Mouse (Mus musculus) heart, embryonic 13.5 days (tissue): ENCODE data around the gene Gcn1l1. TPM values are rescaled to one million over a fixed set of nuclear protein-coding genes. Genes with fewer than 3 reads are reported as not detected.
"Not testable (repeated sequence)": the region's sequence is repeated elsewhere in the genome, so short reads cannot be mapped to it uniquely, and the experiment has no call there.

Experiments
- ATAC-seq: fragments of 200-750 bp; cut with Nextera tagmentation; 2 replicates; pipeline ENCODE4 v1.8.0; 2017; ENCODE audit warnings: moderate TSS enrichment; ENCODE audit not compliant: insufficient number of reproducible peaks, low FRiP score, low TSS enrichment; ENCODE audit errors: extremely low read depth
- H3K27ac ChIP-seq: fragments of 300-500 bp; sonication (generic); replicated peaks from 2 replicates; pipeline ENCODE4 v1.5.1; 2015; ENCODE audit warnings: moderate library complexity, mild to moderate bottlenecking, inconsistent platforms
- H3K27me3 ChIP-seq: fragments of 300-500 bp; sonication (generic); replicated peaks from 2 replicates; pipeline ENCODE4 v1.6.1; 2015; ENCODE audit warnings: mild to moderate bottlenecking, inconsistent platforms
- H3K36me3 ChIP-seq: fragments of 300-500 bp; sonication (generic); 2 replicates; pipeline ENCODE4 v1.6.1; 2015; ENCODE audit warnings: mild to moderate bottlenecking, inconsistent platforms
- H3K4me1 ChIP-seq: fragments of 300-500 bp; sonication (generic); 2 replicates; pipeline ENCODE4 v1.6.1; 2015; ENCODE audit warnings: inconsistent platforms
- H3K4me2 ChIP-seq: fragments of 300-500 bp; sonication (generic); 2 replicates; pipeline ENCODE4 v1.6.1; 2015; ENCODE audit warnings: inconsistent platforms, mild to moderate bottlenecking, moderate library complexity
- H3K4me3 ChIP-seq: fragments of 300-500 bp; sonication (generic); 2 replicates; pipeline ENCODE4 v1.5.1; 2015; ENCODE audit warnings: moderate library complexity, mild to moderate bottlenecking, inconsistent platforms
- H3K9ac ChIP-seq: fragments of 300-500 bp; sonication (generic); 2 replicates; pipeline ENCODE4 v1.6.1; 2015; ENCODE audit warnings: inconsistent platforms, mild to moderate bottlenecking, moderate library complexity
- H3K9me3 ChIP-seq: fragments of 300-500 bp; sonication (generic); 2 replicates; pipeline ENCODE4 v1.6.1; 2016; ENCODE audit warnings: inconsistent platforms
- WGBS: fragments of 180-500 bp; shearing (Covaris S2); methylation state at CpG from one replicate; pipeline ENCODE4 v1.1.7; 2015; ENCODE audit warnings: mixed read lengths; 5-methylcytosine and 5-hydroxymethylcytosine counted together
- polyA plus RNA-seq: library from polyadenylated mRNA; unstranded; fragments of >200 nt; fragmentation: Nextera tagmentation; extraction: Ambion mirVana; gene quantifications from 2 replicates; pipeline ENCODE4 v1.2.1, GENCODE M21; 2015

Gene Gcn1l1
- polyA plus RNA-seq, 1 experiment from 2014 or later, result 26.7 TPM

GRCm38 (mm10) chr5:115563771-115564585, 1.1 kb upstream of the Gcn1l1 start:
- ATAC-seq, result no peak
- Histone ChIP-seq H3K9ac (peak overlapping the region; percentile 98), H3K9me3 (no peaks in the 10 kb centered on the region), H3K27me3 (no peaks in the 10 kb centered on the region), H3K4me3 (peak overlapping the region; percentile 98), H3K36me3 (peaks cover 40% of the 10 kb centered on the region), H3K27ac (peak overlapping the region; percentile 73; the same call in 1 of the 2 replicates), H3K4me1 (peaks cover 70% of the 10 kb centered on the region), H3K4me2 (peak overlapping the region; percentile 84)
- 46% methylated on average over 5 of the region's 5 CpGs for WGBS

DNA sequence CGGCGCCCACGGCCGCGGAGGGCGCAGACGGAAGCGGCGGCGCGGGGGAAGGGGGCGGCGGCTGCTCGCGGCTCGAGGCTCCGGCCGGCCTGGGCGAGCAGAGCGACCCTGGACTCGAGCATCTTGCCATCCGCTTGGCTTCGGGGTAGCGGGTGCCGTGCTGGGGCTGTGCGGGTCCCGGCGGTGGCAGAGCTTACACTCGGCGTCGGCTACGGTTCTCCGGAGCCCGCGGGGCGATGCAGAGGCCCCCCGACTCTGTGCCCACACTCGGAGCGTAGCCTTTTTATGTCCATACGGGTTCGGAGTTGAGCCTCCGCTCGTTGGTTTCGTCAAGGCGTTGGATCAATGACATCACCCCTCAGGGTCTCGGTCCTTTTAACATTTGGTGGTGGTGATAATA, 349 bp downstream of the Gcn1l1 start:
- Histone ChIP-seq H3K36me3 (peaks cover 39% of the 10 kb centered on the region), H3K4me1 (peaks cover 74% of the 10 kb centered on the region), H3K4me3 (peak overlapping the region; percentile 98), H3K9ac (peak overlapping the region; percentile 98), H3K27me3 (no peaks in the 10 kb centered on the region), H3K4me2 (peak overlapping the region; percentile 84), H3K9me3 (no peaks in the 10 kb centered on the region), H3K27ac (peak overlapping the region; percentile 73)
- no peak for ATAC-seq
- under 1% methylated on average over 33 of the region's 46 CpGs for WGBS

GRCm38 (mm10) chr5:115568681-115569080, 3.6 kb downstream of the Gcn1l1 start:
- no peaks in the 10 kb centered on the region for H3K27me3 ChIP-seq

GRCm38 (mm10) chr5:115569308-115569707, 4.3 kb downstream of the Gcn1l1 start:
- Histone ChIP-seq H3K4me2 (no peak overlapping the region), H3K4me3 (no peak overlapping the region), H3K9ac (no peak overlapping the region), H3K9me3 (no peaks in the 10 kb centered on the region), H3K4me1 (peaks cover 71% of the 10 kb centered on the region), H3K36me3 (peaks cover 35% of the 10 kb centered on the region), H3K27me3 (no peaks in the 10 kb centered on the region), H3K27ac (peak overlapping the region; percentile 16)
- WGBS, result 62% methylated on average over 11 of the region's 11 CpGs
- ATAC-seq, result no peak

More at GRCm38 (mm10) chr5:115568681-115569080, 3.6 kb downstream of the Gcn1l1 start:
- H3K4me2 ChIP-seq, result no peak overlapping the region
- H3K27ac ChIP-seq, result peak overlapping the region; percentile 39
- H3K9ac ChIP-seq, result peak overlapping the region; percentile 40; the same call in 1 of the 2 replicates
- no peak for ATAC-seq
- H3K4me1 ChIP-seq, result peaks cover 71% of the 10 kb centered on the region
- WGBS, result 57% methylated on average over 10 of the region's 10 CpGs
- no peak overlapping the region for H3K4me3 ChIP-seq
- no peaks in the 10 kb centered on the region for H3K9me3 ChIP-seq
- H3K36me3 ChIP-seq, result peaks cover 35% of the 10 kb centered on the region

- no peak overlapping the region for H3K9ac ChIP-seq
- H3K4me1 ChIP-seq, result peaks cover 70% of the 10 kb centered on the region
- ATAC-seq, result no peak
- WGBS, result 90% methylated on average over 4 of the region's 4 CpGs
- H3K4me3 ChIP-seq, result no peak overlapping the region
- no peaks in the 10 kb centered on the region for H3K9me3 ChIP-seq
- H3K27ac ChIP-seq, result peak overlapping the region; percentile 16; the same call in 1 of the 2 replicates
- no peaks in the 10 kb centered on the region for H3K27me3 ChIP-seq
- H3K36me3 ChIP-seq, result peaks cover 39% of the 10 kb centered on the region
- no peak overlapping the region for H3K4me2 ChIP-seq
Measured at GRCm38 (mm10) chr5:115569721-115570120, 4.7 kb downstream of the Gcn1l1 start.

- WGBS, result 93% methylated on average over 7 of the region's 7 CpGs
- Histone ChIP-seq H3K9ac (no peak overlapping the region), H3K4me2 (no peak overlapping the region), H3K4me1 (peaks cover 69% of the 10 kb centered on the region), H3K36me3 (peaks cover 53% of the 10 kb centered on the region), H3K27me3 (no peaks in the 10 kb centered on the region), H3K27ac (peak overlapping the region; percentile 92; the same call in 1 of the 2 replicates), H3K4me3 (no peak overlapping the region), H3K9me3 (no peaks in the 10 kb centered on the region)
- no peak for ATAC-seq
Measured at GRCm38 (mm10) chr5:115571086-115571485, 6.0 kb downstream of the Gcn1l1 start.

- Histone ChIP-seq H3K4me3 (no peak overlapping the region), H3K27me3 (no peaks in the 10 kb centered on the region), H3K4me2 (peak overlapping the region; percentile 20), H3K27ac (peak overlapping the region; percentile 92), H3K9ac (peak overlapping the region; percentile 68), H3K4me1 (peaks cover 53% of the 10 kb centered on the region), H3K36me3 (peaks cover 71% of the 10 kb centered on the region), H3K9me3 (no peaks in the 10 kb centered on the region)
- ATAC-seq, result peak; percentile 49; the same call in 1 of the 2 replicates
- WGBS, result 48% methylated on average over 17 of the region's 17 CpGs
Measured at GRCm38 (mm10) chr5:115572679-115573535, 7.9 kb downstream of the Gcn1l1 start.

DNA sequence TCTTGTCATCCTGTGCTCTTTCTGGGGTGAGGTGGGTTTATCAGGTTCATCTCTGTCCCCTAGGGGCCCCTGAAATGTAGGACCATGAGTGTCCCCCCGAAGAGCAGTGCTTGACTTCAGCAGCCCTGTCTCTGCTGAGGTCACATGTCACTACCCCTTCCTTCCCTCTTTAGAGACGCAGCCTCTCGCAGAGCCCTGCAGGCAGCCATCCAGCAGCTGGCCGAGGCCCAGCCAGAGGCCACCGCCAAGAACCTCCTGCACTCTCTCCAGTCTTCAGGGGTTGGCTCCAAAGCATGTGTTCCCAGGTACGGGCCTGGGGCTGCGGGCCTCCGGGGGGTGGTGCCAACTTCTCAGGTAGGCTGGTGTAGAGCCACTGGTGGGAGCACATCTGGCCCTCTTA, 9.9 kb downstream of the Gcn1l1 start:
- no peak overlapping the region for H3K4me2 ChIP-seq
- no peaks in the 10 kb centered on the region for H3K27me3 ChIP-seq
- peaks cover 38% of the 10 kb centered on the region for H3K4me1 ChIP-seq
- peaks cover 92% of the 10 kb centered on the region for H3K36me3 ChIP-seq
- no peak overlapping the region for H3K27ac ChIP-seq
- no peak for ATAC-seq
- H3K4me3 ChIP-seq, result no peak overlapping the region
- 66% methylated on average over 8 of the region's 8 CpGs for WGBS
- no peak overlapping the region for H3K9ac ChIP-seq
- no peaks in the 10 kb centered on the region for H3K9me3 ChIP-seq

DNA sequence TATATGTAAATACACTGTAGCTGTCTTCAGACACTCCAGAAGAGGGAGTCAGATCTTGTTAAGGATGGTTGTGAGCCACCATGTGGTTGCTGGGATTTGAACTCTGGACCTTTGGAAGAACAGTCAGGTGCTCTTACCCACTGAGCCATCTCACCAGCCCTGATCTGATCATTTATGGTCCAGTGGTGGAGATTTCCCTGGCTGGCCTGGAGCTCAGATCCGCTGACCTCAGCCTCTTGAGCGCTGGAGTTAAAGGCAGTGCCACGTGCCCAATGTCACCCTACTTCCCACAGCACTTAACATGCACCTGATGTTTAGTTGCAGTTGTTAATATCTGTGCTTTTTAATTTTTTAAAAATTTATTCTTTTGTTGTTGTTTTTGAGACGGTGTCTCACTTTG, 12.6 kb downstream of the Gcn1l1 start:
- H3K4me3 ChIP-seq, ATAC-seq, H3K27me3 ChIP-seq, H3K9ac ChIP-seq, H3K4me2 ChIP-seq, H3K27ac ChIP-seq, H3K9me3 ChIP-seq: not testable (repeated sequence)
- Histone ChIP-seq H3K4me1 (peaks cover 25% of the 10 kb centered on the region), H3K36me3 (peaks cover 98% of the 10 kb centered on the region)
- WGBS, result 93% methylated on average over 4 of the region's 4 CpGs

- H3K36me3 ChIP-seq, result peaks cover 100% of the 10 kb centered on the region
- no peak for ATAC-seq
- no peaks in the 10 kb centered on the region for H3K27me3 ChIP-seq
- peaks cover 6% of the 10 kb centered on the region for H3K9me3 ChIP-seq
- 92% methylated on average over 14 of the region's 14 CpGs for WGBS
- H3K9ac ChIP-seq, result no peak overlapping the region
- H3K4me2 ChIP-seq, result no peak overlapping the region
- H3K4me1 ChIP-seq, result peaks cover 13% of the 10 kb centered on the region
- no peak overlapping the region for H3K27ac ChIP-seq
- H3K4me3 ChIP-seq, result no peak overlapping the region
Measured at GRCm38 (mm10) chr5:115578922-115579321, 13.9 kb downstream of the Gcn1l1 start.

DNA sequence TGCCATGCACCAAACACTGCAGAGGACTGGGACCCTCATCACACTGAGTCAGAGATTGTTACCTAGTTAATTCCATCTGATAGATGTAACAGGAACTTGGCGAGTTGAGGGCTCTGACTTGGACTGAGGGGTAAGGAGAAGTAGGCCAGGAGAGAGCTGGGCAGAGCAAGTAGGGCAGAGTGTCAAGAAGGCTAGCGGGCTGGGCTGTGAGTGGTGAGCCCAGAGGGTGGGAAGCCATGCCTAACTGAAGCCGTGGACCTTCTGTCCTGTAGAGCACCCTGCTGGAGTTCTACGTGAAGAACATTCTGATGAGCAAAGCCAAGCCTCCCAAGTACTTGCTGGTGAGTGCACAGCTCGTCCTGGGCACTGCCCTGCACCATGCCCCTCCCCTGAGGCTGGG, 14.3 kb downstream of the Gcn1l1 start:
- Histone ChIP-seq H3K27me3 (no peaks in the 10 kb centered on the region), H3K4me2 (no peak overlapping the region), H3K27ac (no peak overlapping the region), H3K4me3 (no peak overlapping the region), H3K9ac (no peak overlapping the region), H3K9me3 (peaks cover 6% of the 10 kb centered on the region), H3K36me3 (peaks cover 100% of the 10 kb centered on the region), H3K4me1 (peaks cover 9% of the 10 kb centered on the region; the same call in 1 of the 2 replicates)
- ATAC-seq, result no peak
- 89% methylated on average over 5 of the region's 5 CpGs for WGBS
